Mouse (Mus musculus) embryonic facial prominence, embryonic 15.5 days (tissue): ENCODE results near the gene Rpl19. TPM values are rescaled to one million over a fixed set of nuclear protein-coding genes. Genes with fewer than 3 reads are reported as not detected.

Experiments used
- ATAC-seq: fragments of 200-750 bp; cut with Nextera tagmentation; 2 replicates; pipeline ENCODE4 v1.8.0; 2017; ENCODE audit warnings: low read depth, moderate TSS enrichment; ENCODE audit not compliant: insufficient number of reproducible peaks, low FRiP score, low TSS enrichment
- H3K27ac ChIP-seq: fragments of 300-500 bp; sonication (generic); replicated peaks from 2 replicates; pipeline ENCODE4 v1.5.1; 2015; ENCODE audit warnings: mild to moderate bottlenecking, inconsistent platforms
- H3K27me3 ChIP-seq: fragments of 300-500 bp; sonication (generic); 2 replicates; pipeline ENCODE4 v1.6.1; 2015; ENCODE audit warnings: inconsistent platforms
- H3K36me3 ChIP-seq: fragments of 300-500 bp; sonication (generic); 2 replicates; pipeline ENCODE4 v1.6.1; 2015; ENCODE audit warnings: mild to moderate bottlenecking, inconsistent platforms
- H3K4me1 ChIP-seq: fragments of 300-500 bp; sonication (generic); 2 replicates; pipeline ENCODE4 v1.6.1; 2015; ENCODE audit warnings: inconsistent platforms
- H3K4me2 ChIP-seq: fragments of 300-500 bp; sonication (generic); replicated peaks from 2 replicates; pipeline ENCODE4 v1.6.1; 2015; ENCODE audit warnings: mild to moderate bottlenecking, inconsistent platforms
- H3K4me3 ChIP-seq: fragments of 300-500 bp; sonication (generic); replicated peaks from 2 replicates; pipeline ENCODE4 v1.5.1; 2015; ENCODE audit warnings: mild to moderate bottlenecking, inconsistent platforms
- H3K9ac ChIP-seq: fragments of 300-500 bp; sonication (generic); 2 replicates; pipeline ENCODE4 v1.6.1; 2015; ENCODE audit warnings: inconsistent platforms
- H3K9me3 ChIP-seq: fragments of 300-500 bp; sonication (generic); replicated peaks from 2 replicates; pipeline ENCODE4 v1.6.1; 2016; ENCODE audit warnings: inconsistent platforms
- WGBS: fragments of 180-500 bp; shearing (Covaris S2); methylation state at CpG from one replicate; pipeline ENCODE4 v1.1.7; 2015; 5-methylcytosine and 5-hydroxymethylcytosine counted together
- polyA plus RNA-seq: library from polyadenylated mRNA; unstranded; fragments of >200 nt; fragmentation: Nextera tagmentation; extraction: Ambion mirVana; gene quantifications from 2 replicates; pipeline ENCODE4 v1.2.1, GENCODE M21; 2015

Rpl19 gene
- polyA plus RNA-seq, 1 experiment from 2014 or later, result 1,069 TPM

DNA sequence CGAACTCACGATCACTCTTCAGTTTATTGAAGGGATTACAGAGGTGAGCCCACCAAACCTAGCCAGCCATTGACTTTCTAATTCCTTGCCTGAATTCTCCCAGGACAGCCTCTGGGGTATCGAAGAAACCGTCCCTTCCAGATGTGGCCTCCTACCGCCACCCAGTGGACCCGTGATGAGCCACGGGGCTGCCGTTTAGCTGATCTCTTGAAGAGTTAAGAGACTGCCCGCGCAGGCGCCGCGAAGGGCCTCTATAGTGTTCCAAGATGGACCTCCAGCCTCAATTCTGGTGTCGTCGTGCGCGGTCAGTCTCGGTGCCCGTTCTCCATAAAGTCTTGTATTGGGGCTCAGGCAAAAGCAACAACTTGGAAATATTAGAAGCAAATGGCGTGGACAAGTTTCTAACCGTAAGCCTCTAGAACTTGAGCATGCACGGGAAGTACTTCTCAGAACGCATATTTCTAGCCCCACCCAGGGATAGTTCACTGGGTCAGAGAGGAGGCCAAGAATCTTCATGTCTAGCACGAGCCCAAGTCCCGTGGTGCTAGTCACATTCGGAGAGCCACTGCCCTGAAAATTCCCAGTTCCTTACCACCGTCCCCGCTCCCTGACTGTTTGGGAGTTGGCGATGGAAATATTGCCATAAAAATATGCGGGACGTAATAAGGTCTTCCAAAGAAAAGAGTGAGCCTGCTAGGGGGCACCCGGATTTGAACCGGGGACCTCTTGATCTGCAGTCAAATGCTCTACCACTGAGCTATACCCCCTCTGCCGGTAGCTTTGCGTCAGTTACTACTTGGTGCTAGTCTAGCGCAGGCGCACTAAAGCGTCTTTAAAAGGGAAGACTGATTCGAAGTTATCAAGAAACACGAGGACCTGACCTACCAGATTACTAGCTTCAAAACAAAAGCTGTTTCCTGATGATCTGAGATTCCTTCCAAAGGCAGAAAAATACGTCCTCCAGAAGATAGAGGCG, 38.7 kb upstream of the Rpl19 start:
- WGBS, result under 1% methylated on average over 42 of the region's 42 CpGs
- peaks cover 31% of the 10 kb centered on the region for H3K4me1 ChIP-seq
- H3K36me3 ChIP-seq, result no peaks in the 10 kb centered on the region
- H3K27ac ChIP-seq, result peak overlapping the region; percentile 95
- H3K4me2 ChIP-seq, result peak overlapping the region; percentile 91
- H3K4me3 ChIP-seq, result peak overlapping the region; percentile 94
- peak overlapping the region; percentile 59 for H3K9ac ChIP-seq
- ATAC-seq, result peak; percentile 83
- peaks cover 27% of the 10 kb centered on the region for H3K27me3 ChIP-seq
- no peaks in the 10 kb centered on the region for H3K9me3 ChIP-seq

DNA sequence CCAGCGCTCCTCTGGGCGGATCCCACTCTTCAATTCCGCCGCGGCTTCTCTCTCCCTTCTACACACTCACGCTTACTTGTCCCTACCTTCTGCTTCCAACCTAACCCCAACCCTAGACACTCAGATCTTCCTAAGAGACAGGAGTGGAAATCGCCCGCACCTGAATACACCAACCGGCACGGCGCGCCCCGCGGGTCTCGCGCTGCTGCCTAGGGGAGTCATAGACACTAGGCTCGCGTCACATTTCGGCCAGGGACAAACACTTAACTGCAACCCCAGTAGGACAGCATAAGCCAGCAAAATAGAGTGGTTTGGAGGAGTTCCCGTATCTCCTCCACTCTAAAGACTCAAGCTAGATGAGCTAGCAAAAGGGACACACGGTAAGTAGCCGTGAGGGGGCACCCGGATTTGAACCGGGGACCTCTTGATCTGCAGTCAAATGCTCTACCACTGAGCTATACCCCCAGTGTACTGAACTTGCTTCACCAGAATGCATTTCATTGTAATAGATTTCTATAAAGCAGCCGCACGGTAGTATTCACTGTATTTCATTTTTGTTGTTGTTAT, 37.9 kb upstream of the Rpl19 start:
- Histone ChIP-seq H3K9me3 (no peaks in the 10 kb centered on the region), H3K27ac (peak overlapping the region; percentile 95), H3K9ac (peak overlapping the region; percentile 59), H3K4me1 (peaks cover 31% of the 10 kb centered on the region), H3K27me3 (peaks cover 27% of the 10 kb centered on the region), H3K4me3 (peak overlapping the region; percentile 94), H3K4me2 (peak overlapping the region; percentile 91), H3K36me3 (no peaks in the 10 kb centered on the region)
- WGBS, result under 1% methylated on average over 26 of the region's 26 CpGs
- ATAC-seq, result peak; percentile 84

DNA sequence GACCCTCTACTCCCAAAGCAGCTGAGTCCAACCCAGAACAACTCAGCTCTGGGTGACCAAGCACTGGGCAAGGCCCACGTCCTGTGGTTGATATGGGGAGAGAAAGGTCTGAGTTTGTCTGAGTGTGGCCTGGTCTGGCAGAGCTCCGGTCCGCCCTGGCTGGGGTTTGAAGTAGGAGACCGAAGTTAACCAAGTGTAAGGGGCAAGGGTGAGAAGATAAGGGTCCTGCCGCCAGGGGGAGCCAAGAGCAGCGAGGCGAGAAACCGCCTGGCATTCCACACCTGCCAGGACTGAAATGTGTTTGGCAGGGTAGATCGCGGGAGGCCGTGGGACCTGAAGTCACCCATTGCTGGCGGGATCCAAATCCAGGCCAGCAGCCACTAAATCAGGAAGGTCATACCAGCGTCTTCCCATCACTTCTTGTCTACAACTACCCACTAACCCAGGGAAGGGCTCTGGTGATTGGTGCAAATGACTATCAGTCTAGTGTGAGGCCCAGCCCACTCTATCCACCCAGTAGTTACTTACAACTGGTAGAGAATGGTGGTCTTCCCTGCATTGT, 31.9 kb upstream of the Rpl19 start:
- Histone ChIP-seq H3K36me3 (no peaks in the 10 kb centered on the region), H3K27me3 (no peaks in the 10 kb centered on the region), H3K4me3 (peak overlapping the region; percentile 56), H3K9ac (no peak overlapping the region), H3K27ac (no peak overlapping the region), H3K4me1 (peaks cover 38% of the 10 kb centered on the region), H3K4me2 (peak overlapping the region; percentile 93), H3K9me3 (no peaks in the 10 kb centered on the region)
- 0 out of 2 replicates have a peak, but pooled peaks have one; percentile 49 for ATAC-seq
- WGBS, result 7% methylated on average over 13 of the region's 13 CpGs

DNA sequence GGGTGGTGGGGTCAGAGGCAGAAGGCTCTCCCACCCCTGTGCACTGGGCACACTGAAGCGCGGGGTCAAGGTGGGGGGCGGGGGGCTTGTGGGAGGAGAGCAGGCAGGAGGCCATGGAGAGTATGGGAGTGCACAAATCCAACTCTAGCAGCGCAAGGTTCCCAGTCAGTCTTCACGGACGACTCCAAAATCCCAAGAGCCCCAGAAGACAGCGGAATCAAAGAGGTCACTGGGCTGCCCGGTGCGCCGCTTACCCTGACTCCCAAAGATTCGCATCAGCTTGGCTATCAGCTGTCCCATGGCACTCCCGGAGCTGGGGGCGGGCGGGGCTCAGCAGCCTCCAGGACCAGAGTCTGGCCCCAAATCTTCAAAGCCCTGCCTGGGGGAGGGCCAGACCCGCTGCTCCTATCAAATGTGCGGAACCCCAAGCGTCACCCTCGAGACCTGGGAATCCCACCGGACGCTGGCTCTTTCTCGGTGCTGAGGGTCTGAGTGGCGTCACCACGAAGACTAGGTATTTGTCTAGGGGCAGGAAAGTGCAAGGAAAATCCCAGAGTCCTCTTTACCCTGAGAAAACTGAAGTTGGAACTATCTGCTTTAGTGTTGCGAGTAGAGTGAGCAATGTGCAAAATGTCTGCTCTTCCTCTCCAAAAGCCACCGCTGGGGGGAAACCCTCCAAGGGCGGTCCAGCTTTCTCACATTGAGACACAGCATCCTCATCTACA, 30.8 kb upstream of the Rpl19 start, which contains the start of gene Arl5c:
Gene Arl5c, minus strand, starts transcription at position 618 of the 725 bp plus-strand sequence.
- peak within 1 kb of the TSS; percentile 66; the same call in 1 of the 2 replicates for H3K27ac ChIP-seq
- WGBS, result 1% methylated on average over 25 of the region's 26 CpGs
- no peaks in the 10 kb centered on the region for H3K36me3 ChIP-seq
- H3K4me3 ChIP-seq, result peak within 1 kb of the TSS; percentile 56
- peak within 1 kb of the TSS; percentile 39 for H3K9ac ChIP-seq
- no peaks in the 10 kb centered on the region for H3K9me3 ChIP-seq
- H3K27me3 ChIP-seq, result no peaks in the 10 kb centered on the region
- ATAC-seq, result peak; percentile 43; the same call in 1 of the 2 replicates
- H3K4me2 ChIP-seq, result peak within 1 kb of the TSS; percentile 93
- peaks cover 33% of the 10 kb centered on the region for H3K4me1 ChIP-seq

DNA sequence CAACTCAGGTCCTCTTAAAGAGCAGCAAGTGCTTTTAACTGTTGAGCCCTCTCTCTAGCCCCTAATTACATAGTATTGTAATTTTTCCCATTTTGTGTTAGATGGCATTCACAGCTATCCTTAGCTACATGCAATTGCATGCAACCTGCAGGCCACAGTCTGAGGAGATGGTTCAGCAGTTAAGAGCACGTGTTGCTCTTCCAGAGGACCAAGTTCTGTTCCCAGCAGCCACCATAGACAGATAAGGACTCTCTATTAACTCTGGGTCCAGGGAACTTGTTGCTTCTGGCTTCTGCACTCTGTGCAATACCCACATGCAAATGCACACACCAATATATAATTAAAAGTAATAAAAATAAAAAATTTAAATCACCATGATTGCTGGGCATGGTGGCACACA, 29.8 kb upstream of the Rpl19 start:
- peaks cover 3% of the 10 kb centered on the region; the same call in 1 of the 2 replicates for H3K27me3 ChIP-seq
- no peak overlapping the region for H3K4me2 ChIP-seq
- no peaks in the 10 kb centered on the region for H3K36me3 ChIP-seq
- ATAC-seq, result no peak
- no peak overlapping the region for H3K9ac ChIP-seq
- H3K4me3 ChIP-seq, result no peak overlapping the region
- peaks cover 33% of the 10 kb centered on the region for H3K4me1 ChIP-seq
- 73% methylated on average over 1 of the region's 1 CpGs for WGBS
- no peaks in the 10 kb centered on the region for H3K9me3 ChIP-seq
- no peak overlapping the region for H3K27ac ChIP-seq

DNA sequence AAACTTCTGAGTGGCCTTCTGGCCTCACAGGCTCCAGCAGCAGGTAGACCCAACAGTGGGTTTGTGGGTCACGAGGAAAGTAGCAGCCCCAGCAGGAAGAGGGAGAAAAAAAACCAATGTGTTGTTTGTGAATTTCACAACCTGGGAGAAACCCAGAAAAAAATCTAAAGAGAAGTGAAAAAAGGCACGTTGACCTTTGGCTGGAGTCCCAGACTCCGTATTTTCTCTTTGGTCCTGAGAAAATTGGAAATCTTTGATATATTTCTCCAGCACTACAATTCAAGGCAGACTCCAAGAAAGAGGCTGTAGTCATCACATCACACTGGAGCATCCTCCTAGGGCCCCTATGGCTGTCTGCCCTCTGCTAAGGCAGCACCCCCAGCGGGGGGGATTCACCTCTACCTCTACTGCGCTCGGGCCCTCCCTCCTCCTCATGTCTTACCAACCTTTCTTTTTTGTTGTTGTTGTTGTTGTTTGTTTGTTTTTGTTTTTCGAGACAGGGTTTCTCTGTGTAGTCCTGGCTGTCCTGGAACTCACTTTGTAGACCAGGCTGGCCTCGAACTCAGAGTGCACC, 29.0 kb upstream of the Rpl19 start:
- 76% methylated on average over 8 of the region's 8 CpGs for WGBS
- H3K36me3 ChIP-seq, result no peaks in the 10 kb centered on the region

DNA sequence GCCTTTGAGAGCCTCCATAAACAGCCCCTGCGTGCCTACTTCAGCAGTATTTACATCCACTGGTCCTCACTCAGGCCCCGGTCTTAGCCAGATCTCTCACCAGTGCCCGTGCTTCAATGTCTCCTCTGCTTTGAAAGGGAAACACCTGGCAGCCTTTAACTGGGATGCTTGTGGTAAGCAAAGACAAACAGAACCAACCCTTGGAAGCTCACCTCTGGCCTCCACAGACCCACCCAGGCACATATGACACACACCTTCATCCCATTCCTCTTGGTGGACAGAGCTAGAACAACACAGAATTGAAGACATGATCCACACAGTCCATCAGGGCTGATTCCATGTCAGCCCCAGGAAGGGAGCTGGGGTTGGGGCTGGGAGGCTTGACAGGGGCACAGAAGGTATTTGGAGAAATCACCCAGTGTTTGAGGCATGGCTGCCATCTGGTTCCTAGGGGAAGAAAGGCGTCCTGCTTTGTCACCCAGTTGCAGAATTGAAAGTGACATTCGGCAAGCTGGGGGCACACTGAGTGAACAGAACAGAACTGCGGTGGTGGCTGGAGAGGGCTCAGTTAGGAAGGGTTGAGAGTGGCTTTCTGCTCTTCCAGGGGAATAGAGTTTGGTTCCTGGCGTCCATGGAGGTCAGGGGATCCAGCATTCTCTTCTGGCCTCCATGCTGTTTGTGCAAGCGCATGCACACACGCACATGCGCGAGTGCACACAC, 28.3 kb upstream of the Rpl19 start:
- no peaks in the 10 kb centered on the region for H3K36me3 ChIP-seq
- H3K27me3 ChIP-seq, result peaks cover 4% of the 10 kb centered on the region; the same call in 1 of the 2 replicates
- H3K4me3 ChIP-seq, result no peak overlapping the region
- H3K9ac ChIP-seq, result no peak overlapping the region
- H3K27ac ChIP-seq, result no peak overlapping the region
- H3K4me2 ChIP-seq, result no peak overlapping the region
- 81% methylated on average over 11 of the region's 11 CpGs for WGBS
- H3K4me1 ChIP-seq, result peaks cover 47% of the 10 kb centered on the region
- H3K9me3 ChIP-seq, result no peaks in the 10 kb centered on the region
- no peak for ATAC-seq

More for the DNA sequence above, 29.0 kb upstream of the Rpl19 start:
- Histone ChIP-seq H3K4me3 (no peak overlapping the region), H3K4me2 (no peak overlapping the region), H3K27ac (no peak overlapping the region), H3K27me3 (peaks cover 4% of the 10 kb centered on the region; the same call in 1 of the 2 replicates), H3K9me3 (no peaks in the 10 kb centered on the region), H3K9ac (no peak overlapping the region), H3K4me1 (peaks cover 40% of the 10 kb centered on the region)
- ATAC-seq, result no peak

DNA sequence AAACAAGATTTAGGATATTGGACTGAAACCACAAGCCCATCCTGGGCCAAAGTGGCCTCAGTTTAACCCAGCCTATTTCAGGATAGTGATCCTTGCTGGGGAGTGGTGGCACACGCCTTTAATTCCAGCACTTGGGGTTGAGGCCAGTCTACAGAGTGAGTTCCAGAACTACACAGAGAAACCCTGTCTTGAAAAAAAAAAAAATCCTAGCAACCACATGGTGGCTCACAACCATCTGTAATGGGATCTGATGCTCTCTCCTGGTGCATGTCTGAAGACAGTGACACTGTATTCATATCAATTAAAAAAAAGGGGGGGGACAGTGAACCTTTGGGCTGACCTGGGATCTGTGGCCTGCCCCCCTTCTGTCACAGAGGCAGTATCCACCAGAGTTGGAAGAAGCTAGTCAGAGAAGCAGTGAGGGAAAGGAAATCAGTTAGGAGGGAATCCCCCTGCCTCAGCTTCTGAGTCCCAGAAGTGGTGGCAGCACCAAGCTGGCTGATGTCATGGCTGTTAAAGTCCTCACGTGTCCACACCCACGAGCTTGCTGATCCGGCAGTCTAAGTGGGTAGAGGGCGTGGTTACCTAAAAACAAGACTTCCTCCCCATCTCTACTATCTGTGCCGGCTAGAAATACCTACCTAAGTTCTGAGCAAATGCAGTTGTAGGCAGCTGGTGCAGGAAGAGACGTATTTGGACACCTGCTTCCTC, 27.5 kb upstream of the Rpl19 start:
- 42% methylated on average over 7 of the region's 7 CpGs for WGBS
- H3K27me3 ChIP-seq, result peaks cover 4% of the 10 kb centered on the region; the same call in 1 of the 2 replicates
- no peak for ATAC-seq
- H3K27ac ChIP-seq, result no peak overlapping the region
- H3K4me2 ChIP-seq, result no peak overlapping the region
- H3K4me3 ChIP-seq, result no peak overlapping the region
- 0 out of 2 replicates have a peak, but pooled peaks cover 3% of the 10 kb centered on the region for H3K36me3 ChIP-seq
- no peak overlapping the region for H3K9ac ChIP-seq
- no peaks in the 10 kb centered on the region for H3K9me3 ChIP-seq
- H3K4me1 ChIP-seq, result peaks cover 54% of the 10 kb centered on the region

DNA sequence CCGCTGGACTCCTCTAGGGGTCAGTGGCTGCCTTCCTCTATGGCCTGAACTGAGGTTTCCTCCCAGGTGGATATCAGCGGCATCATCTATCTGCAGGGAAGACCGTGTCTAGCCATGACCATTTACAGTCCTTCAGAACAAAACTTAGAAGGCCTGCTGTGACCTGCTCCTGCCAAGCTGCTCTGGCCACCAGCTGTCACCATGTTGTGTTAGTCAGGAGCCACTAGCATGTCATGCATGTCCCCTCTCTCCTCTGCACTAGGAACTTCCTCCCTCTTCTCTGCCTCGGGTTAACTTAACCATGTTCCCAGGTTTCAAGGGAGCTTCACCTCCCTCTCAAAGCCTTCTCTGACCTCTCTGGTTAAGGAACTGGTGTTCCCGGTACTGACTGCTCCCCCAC, 26.8 kb upstream of the Rpl19 start:
- Histone ChIP-seq H3K4me1 (peaks cover 51% of the 10 kb centered on the region), H3K27ac (no peak overlapping the region), H3K27me3 (peaks cover 4% of the 10 kb centered on the region; the same call in 1 of the 2 replicates), H3K36me3 (peaks cover 9% of the 10 kb centered on the region; the same call in 1 of the 2 replicates), H3K9me3 (no peaks in the 10 kb centered on the region), H3K9ac (no peak overlapping the region), H3K4me3 (no peak overlapping the region), H3K4me2 (no peak overlapping the region)
- 60% methylated on average over 5 of the region's 5 CpGs for WGBS
- no peak for ATAC-seq
